ENCODE assay signal across 9 mouse cellular contexts in genomic region chrX:111210225-111210624, GRCm38 (mm10). TPM values are rescaled to one million over a fixed set of nuclear protein-coding genes. Genes with fewer than 3 reads are reported as not detected.
A peak's percentile ranks its signal among the peaks of the same experiment; 100 is the strongest.
DNase-seq lines count a peak whose midpoint lies in the region; ATAC-seq and TF ChIP-seq lines count a peak whose summit lies in the region.
"Had no signal": no experiment of that assay in that cellular context is flagged by ENCODE, and none has a peak within 500 bp of the region (broad histone marks: within the 10 kb centered on the region; RNA-seq: fewer than 3 reads in every experiment).

No protein-coding gene starts in this region.

- H3K4me3 ChIP-seq in hindbrain, embryonic 10.5 days = no peak overlapping the region
- H3K4me3 ChIP-seq in hindbrain, embryonic 12.5 days = no peak overlapping the region
- no peak overlapping the region for H3K4me3 ChIP-seq in hindbrain, postnatal 0 days (ENCODE audit: low read length)

- intact Hi-C loops in left cerebral cortex, postnatal 4 days (cut with DNase I) = no loop called here

- peak; percentile 80 for TF ChIP-seq CTCF in hindbrain, postnatal 0 days (IDR thresholded peaks at IDR 0.05; ENCODE audit: low read depth)

- no peaks in the 10 kb centered on the region for H3K36me3 ChIP-seq in hindbrain, embryonic 10.5 days
- no peaks in the 10 kb centered on the region for H3K36me3 ChIP-seq in hindbrain, embryonic 12.5 days
- no peaks in the 10 kb centered on the region for H3K36me3 ChIP-seq in hindbrain, postnatal 0 days (ENCODE audit: insufficient read depth, low read length)

- H3K27ac ChIP-seq in hindbrain, embryonic 10.5 days = no peak overlapping the region
- no peak overlapping the region for H3K27ac ChIP-seq in hindbrain, embryonic 12.5 days
- H3K27ac ChIP-seq in hindbrain, postnatal 0 days = no peak overlapping the region

- no peak for ATAC-seq in hindbrain, embryonic 12.5 days (ENCODE audit: low FRiP score)
- peak; percentile 80 for ATAC-seq in common myeloid progenitor, adult 5-6 weeks (replicated peaks; ENCODE audit: low read depth, poor library complexity, severe bottlenecking)
- peak; percentile 64; the same call in 1 of the 2 replicates for ATAC-seq in hindbrain, postnatal 0 days
- ATAC-seq in erythroid progenitor cell, adult 5-6 weeks (replicated peaks; ENCODE audit: low FRiP score, poor library complexity, severe bottlenecking) = no peak

- no peaks in the 10 kb centered on the region for H3K4me1 ChIP-seq in hindbrain, embryonic 10.5 days (replicated peaks)
- no peaks in the 10 kb centered on the region for H3K4me1 ChIP-seq in hindbrain, embryonic 12.5 days
- H3K4me1 ChIP-seq in hindbrain, postnatal 0 days (ENCODE audit: insufficient read depth, low read length) = no peaks in the 10 kb centered on the region

- H3K9ac ChIP-seq in hindbrain, embryonic 12.5 days = no peak overlapping the region
- H3K9ac ChIP-seq in hindbrain, postnatal 0 days (replicated peaks; ENCODE audit: low read length) = no peak overlapping the region

- no peak overlapping the region for H3K4me2 ChIP-seq in hindbrain, embryonic 12.5 days (replicated peaks)
- H3K4me2 ChIP-seq in hindbrain, postnatal 0 days (ENCODE audit: low read depth, low read length) = 0 out of 2 replicates have a peak overlapping the region, but pooled peaks have one; percentile 18

- DNase-seq in hindbrain, embryonic 10.5 days (ENCODE audit: low spot score) = peak; percentile 8
- DNase-seq in NIH3T3 (ENCODE audit: low read depth) = peak; percentile 72
- peak; percentile 71 for DNase-seq in hindbrain, postnatal 0 days (ENCODE audit: low spot score)
- peak; percentile 10 for DNase-seq in left cerebral cortex, postnatal 4 days
- DNase-seq in retina, postnatal 1 day = peak; percentile 63

- WGBS in hindbrain, embryonic 10.5 days = 21% methylated on average over 5 of the region's 5 CpGs
- 23% methylated on average over 5 of the region's 5 CpGs for WGBS in hindbrain, embryonic 12.5 days
- WGBS in hindbrain, postnatal 0 days = 15% methylated on average over 5 of the region's 5 CpGs

- H3K9me3 ChIP-seq in hindbrain, embryonic 10.5 days = no peaks in the 10 kb centered on the region
- H3K9me3 ChIP-seq in hindbrain, embryonic 12.5 days (replicated peaks) = no peaks in the 10 kb centered on the region
- no peaks in the 10 kb centered on the region for H3K9me3 ChIP-seq in hindbrain, postnatal 0 days (ENCODE audit: low read length)

- no peaks in the 10 kb centered on the region for H3K27me3 ChIP-seq in hindbrain, embryonic 10.5 days (ENCODE audit: insufficient read depth, poor library complexity, severe bottlenecking)
- no peaks in the 10 kb centered on the region for H3K27me3 ChIP-seq in hindbrain, embryonic 12.5 days
- H3K27me3 ChIP-seq in hindbrain, postnatal 0 days (ENCODE audit: insufficient read depth, low read length) = no peaks in the 10 kb centered on the region

RNA-seq across cellular contexts. Expression of gene Gm10112, which starts 42.1 kb away (rescaled TPM):
- not detected in 2 replicates for polyA plus RNA-seq in hindbrain, embryonic 10.5 days (2016; fragmentation: Nextera tagmentation; extraction: Ambion mirVana)
- not detected in 2 replicates for polyA plus RNA-seq in hindbrain, embryonic 12.5 days (2016; fragmentation: Nextera tagmentation; extraction: Ambion mirVana)
- not detected in 2 replicates for total RNA-seq in common myeloid progenitor, adult 5-6 weeks (2017)
- not detected in 2 replicates for total RNA-seq in hindbrain, postnatal 0 days (2014; rRNA removed)
- polyA plus RNA-seq in hindbrain, postnatal 0 days (2015; fragmentation: Nextera tagmentation; extraction: Ambion mirVana) = not detected in 2 replicates
- total RNA-seq in left cerebral cortex, postnatal 4 days (2021) = not detected
- total RNA-seq in erythroid progenitor cell, adult 5-6 weeks (2015; ENCODE audit: low replicate concordance) = not detected in 2 replicates
- total RNA-seq in erythroid progenitor cell, adult 5-6 weeks (2017; ENCODE audit: low replicate concordance) = not detected in 2 replicates
- polyA plus RNA-seq: liver, embryonic 16.5 days had no signal

Comparison
In these comparisons a context has a peak if more than half of its experiments do, and no peak if none do; other contexts are left out.
1. ATAC-seq: peak in common myeloid progenitor, adult 5-6 weeks (single experiment) and hindbrain, postnatal 0 days (single experiment); none in hindbrain, embryonic 12.5 days (single experiment) and erythroid progenitor cell, adult 5-6 weeks (single experiment).
2. DNase-seq: peak in every context shown above with its lines; median percentile 72 in NIH3T3; 71 in hindbrain, postnatal 0 days; 63 in retina, postnatal 1 day; 10 in left cerebral cortex, postnatal 4 days; 8 in hindbrain, embryonic 10.5 days.